Mouse (Mus musculus) T-helper 17 cell (primary cell): ENCODE measurements around the gene Gm44790.
"Not testable (repeated sequence)": the region's sequence is repeated elsewhere in the genome, so short reads cannot be mapped to it uniquely, and the experiment has no call there.

Source experiments
- in situ Hi-C, 2 experiments: fragments of 300-600 bp; cut with MboI, MseI; formaldehyde crosslinking; loops; 1 replicate in 1 of 2; 2 replicates in 1 of 2; pipeline ENCODE4 v1.15.1; 2025; ENCODE audit warnings: high pct_unique_total_duplicates in 2 of 2

Gm44790 gene

DNA sequence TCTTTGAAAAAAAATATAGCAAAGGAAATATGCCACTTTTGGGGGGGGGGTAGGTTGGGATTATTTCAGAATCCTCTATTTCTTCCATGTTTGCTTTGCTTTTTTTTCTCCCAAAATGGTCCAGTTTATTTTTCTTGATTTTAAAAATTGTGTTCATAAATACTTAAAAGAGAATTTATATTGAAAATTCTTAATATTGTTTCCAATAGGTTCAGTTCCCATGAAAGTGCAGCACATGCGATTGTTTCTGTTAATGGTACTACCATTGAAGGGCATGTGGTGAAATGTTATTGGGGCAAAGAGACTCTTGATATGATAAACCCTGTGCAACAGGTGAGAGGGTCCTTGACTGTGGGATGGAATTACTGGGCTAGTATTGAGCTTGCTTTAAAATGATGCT is at the start of gene Gm44790:
Gene Gm44790, plus strand, starts transcription at position 301 of the 400 bp plus-strand sequence.
- in situ Hi-C loops, result no loop called here

DNA sequence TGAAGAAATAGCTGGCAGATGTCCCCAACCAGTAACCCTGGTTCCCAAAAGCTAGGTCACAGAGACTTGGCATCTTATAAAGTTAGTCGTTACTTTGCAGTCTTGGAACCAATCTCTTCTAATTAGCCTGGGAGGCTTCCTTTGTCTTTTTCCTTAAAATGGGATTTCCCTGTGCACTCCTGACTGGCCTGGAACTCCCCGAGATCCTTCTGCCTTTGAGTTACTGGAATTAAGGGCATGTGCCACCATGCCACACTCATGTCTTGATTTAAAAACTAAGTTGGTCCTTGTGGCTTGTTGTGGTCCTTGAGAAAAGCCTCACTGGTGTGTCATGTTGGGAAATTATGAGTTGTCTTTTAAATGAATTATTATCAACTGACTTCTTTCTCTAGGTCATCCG is 48.1 kb upstream of the Gm44790 start:
- in situ Hi-C loops, result no loop called here

DNA sequence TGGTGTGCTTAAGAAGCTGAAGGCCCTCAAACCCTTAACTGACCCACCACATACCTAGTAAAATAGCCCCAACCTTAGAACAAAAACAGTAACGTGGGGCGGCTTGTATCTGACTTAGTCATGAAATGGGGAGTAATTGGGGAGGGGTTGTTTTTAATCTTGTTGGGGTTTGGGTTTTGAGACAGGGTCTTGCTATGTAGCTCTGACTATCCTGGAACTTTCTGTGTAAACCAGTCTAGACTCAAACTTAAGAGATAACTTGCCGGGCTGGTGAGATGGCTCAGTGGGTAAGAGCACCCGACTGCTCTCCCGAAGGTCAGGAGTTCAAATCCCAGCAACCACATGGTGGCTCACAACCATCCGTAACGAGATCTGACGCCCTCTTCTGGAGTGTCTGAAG is 46.3 kb upstream of the Gm44790 start:
- in situ Hi-C loops, result not testable (repeated sequence)

- in situ Hi-C loops, result no loop called here
These were observed 43.9 kb upstream of the Gm44790 start for GRCm38 (mm10) chr6:86382551-86382950.

GRCm38 (mm10) chr6:86383370-86383769 is 43.1 kb upstream of the Gm44790 start:
- in situ Hi-C loops, result no loop called here

- in situ Hi-C loops, result no loop called here
These were observed 41.8 kb upstream of the Gm44790 start for GRCm38 (mm10) chr6:86384692-86385091.

DNA sequence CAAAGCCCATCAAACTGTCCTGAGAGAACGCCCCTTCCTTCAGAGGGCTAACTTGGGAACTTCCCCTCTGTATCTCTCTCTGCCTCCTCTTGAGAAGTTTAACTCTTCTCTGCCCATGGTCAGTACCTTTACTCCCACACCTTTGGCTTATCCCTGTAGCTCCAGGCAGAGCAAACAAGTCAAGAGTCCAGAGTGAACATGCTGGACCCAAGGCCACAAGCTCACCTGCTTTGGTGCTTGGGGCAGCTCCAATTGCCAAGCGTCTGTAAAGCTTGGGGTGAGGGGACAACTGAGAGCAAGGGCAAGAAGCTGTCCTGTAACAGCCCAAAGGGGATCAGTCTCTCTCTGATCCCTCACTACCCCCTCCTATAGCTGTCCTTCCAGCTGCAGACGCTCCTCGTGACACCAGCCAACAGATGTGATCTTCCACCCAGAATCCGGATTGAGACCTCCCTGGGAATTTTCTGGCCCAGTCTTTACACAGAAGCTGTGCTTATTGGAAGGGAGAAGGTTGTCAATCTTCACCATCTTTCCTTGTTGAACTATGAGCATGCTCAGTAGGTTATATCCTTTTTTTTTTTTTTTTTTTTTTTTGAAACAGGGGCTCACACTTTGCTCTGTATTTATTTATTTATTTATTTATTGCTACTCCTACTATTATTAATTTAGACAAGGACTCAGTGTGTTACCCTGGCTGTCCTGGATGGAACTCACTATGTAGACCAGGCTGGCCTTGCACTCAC is 40.9 kb upstream of the Gm44790 start:
- in situ Hi-C loops, result no loop called here

DNA sequence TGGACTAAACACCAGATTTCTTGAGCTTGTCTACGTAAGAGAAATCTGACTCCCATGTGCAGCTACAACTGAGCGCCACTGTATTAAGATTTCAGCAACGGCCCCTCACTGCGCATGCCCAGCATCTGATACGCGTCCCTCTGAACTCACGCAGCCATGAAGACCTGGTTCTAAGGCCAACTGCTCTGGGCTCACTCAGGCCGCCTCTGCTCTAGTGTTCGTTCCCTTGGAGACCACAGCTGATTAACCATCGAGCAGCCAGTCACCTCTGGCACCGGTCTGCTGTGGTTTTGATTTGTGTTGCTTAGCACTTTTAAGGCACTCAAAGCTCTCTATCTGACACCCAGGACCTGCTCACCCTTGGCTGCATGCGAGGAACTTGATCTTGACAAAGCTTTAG is 39.1 kb upstream of the Gm44790 start:
- in situ Hi-C loops, result no loop called here

DNA sequence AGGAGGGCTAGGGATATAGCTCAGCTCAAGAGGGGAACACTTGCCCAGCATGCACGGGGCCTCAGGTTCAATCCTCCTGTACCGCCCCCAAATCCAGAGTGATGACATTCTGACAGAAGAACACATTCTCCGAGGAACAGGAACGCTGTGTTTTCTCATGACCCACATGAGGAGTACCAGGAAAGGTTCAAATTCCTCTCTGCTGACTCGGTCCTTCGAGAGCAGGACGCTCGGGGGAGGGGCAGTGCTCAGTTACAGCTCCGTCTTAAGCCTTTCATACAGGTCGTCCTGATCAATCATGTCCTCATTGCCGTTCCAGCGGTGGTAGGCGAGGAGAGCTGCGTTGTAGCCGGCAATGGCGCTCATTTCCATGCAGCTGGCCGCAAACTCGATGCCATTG is 38.0 kb upstream of the Gm44790 start:
- in situ Hi-C loops, result no loop called here

DNA sequence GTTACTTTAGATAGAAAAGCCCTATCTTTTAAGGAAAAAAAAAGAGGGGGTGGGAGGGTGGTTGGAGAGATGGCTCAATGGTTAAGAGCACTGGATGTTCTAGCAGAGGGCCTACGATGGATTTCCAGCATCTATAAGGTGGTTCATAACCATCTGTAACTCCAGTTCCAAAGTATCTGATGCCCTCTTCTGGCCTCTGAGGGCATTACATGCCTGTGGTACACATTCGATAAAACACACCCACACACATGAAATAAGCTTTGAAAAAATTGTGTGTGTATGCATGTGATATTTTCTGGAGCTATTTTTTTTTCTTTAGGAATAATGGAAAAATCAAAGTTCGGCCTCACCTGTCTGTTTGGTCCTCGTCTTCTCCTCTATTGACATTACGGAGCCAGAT is 35.1 kb upstream of the Gm44790 start:
- in situ Hi-C loops, result loop anchor here in 1 of 2 experiments (10.0 kb wide), 1 partner anchor 427 kb away; the partner anchor contains the start of gene Dusp11

DNA sequence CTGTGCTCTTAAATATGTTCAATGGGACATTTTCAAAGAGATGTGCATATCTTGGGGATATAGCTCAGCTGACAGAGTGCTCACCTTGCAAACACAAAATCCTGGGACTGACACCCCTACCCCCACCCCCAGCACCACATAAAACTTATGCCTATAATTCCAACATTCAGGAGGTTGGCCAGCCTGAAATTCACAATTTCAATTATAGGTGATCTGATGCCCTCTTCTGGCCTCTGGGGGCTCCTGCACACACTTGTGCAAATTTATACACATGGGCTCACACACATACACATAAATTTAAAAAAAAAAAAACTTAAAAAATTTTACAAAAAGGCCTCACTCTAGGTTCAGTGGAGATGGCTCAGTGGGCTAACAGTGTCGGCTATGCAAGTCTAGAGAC is 33.3 kb upstream of the Gm44790 start:
- in situ Hi-C loops, result loop anchor here in 1 of 2 experiments (10.0 kb wide), 1 partner anchor 428 kb away; the partner anchor contains the start of gene Dusp11

GRCm38 (mm10) chr6:86394078-86394720 is 32.3 kb upstream of the Gm44790 start:
- in situ Hi-C loops, result loop anchor here in 1 of 2 experiments (10.0 kb wide), 1 partner anchor 429 kb away; the partner anchor contains the start of gene Dusp11

DNA sequence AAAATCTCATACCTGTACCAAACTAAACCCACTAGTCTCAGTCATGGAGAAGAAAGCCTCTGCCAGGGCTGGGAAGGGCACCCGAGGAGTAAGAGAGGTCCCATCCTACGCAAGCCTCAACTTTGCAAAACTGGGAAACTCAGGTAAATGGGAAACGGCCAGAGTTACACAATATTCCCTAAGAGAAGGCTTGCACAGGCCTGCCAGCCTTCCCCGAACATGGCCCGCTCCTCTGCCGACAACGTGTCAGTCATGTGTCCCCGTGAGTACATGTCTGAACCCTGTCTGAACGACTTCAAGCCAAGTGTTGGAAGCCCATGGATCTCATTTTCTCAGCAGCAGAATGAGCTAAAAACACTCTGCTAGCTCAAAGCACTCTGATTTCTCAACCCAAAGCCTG is 31.4 kb upstream of the Gm44790 start:
- in situ Hi-C loops, result loop anchor here (5.0 to 10.0 kb wide), 2 partner anchors 42 to 430 kb away; partner anchors contain the start of genes C87436 (in 1 of the 2) and Dusp11 (in 1 of the 2)

- in situ Hi-C loops, result loop anchor here (5.0 to 10.0 kb wide), 2 partner anchors 41 to 431 kb away; partner anchors contain the start of genes C87436 (in 1 of the 2) and Dusp11 (in 1 of the 2)
These were observed 30.5 kb upstream of the Gm44790 start for GRCm38 (mm10) chr6:86395969-86396368.

DNA sequence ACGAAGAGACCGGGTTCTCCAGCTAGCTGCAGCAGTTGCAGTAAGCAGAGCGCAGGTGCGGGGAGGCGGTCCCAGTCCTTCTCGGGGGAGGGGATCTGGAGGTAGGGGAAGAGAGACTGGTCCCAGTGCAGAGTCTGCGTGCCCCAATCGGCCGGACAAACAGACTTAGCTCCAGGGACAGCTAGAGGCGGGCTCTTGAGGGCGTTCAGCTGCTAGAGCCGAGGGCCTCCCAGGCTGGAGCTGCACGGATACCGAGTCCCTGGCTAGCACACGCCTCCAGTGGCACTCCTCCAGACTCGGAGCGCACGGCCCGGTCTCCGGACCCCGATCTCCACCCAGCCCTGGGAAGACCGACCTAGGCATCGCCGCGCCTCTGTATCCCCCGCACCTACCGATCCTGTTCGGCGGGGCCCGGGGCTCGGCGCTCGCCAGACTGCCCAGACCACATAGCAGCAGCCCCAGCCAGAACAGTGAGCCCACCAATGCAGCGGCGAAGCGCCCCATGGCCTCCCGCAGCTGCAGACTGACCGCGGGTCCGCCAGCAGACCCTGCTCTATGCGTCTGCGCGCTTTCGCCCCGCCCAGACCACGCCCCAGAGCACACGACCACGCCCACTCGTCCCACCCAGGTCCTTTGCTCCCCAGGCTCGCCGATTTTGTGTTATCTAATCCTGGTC is 29.7 kb upstream of the Gm44790 start, which contains the start of gene Pcyox1:
Gene Pcyox1, minus strand, starts transcription at position 574 of the 676 bp plus-strand sequence.
- in situ Hi-C loops, result loop anchor here (5.0 to 10.0 kb wide), 2 partner anchors 41 to 432 kb away; partner anchors contain the start of genes C87436 (in 1 of the 2) and Dusp11 (in 1 of the 2)

GRCm38 (mm10) chr6:86397257-86397980 is 29.0 kb upstream of the Gm44790 start:
- in situ Hi-C loops, result loop anchor here (5.0 to 10.0 kb wide), 2 partner anchors 40 to 433 kb away; partner anchors contain the start of genes C87436 (in 1 of the 2) and Dusp11 (in 1 of the 2)

DNA sequence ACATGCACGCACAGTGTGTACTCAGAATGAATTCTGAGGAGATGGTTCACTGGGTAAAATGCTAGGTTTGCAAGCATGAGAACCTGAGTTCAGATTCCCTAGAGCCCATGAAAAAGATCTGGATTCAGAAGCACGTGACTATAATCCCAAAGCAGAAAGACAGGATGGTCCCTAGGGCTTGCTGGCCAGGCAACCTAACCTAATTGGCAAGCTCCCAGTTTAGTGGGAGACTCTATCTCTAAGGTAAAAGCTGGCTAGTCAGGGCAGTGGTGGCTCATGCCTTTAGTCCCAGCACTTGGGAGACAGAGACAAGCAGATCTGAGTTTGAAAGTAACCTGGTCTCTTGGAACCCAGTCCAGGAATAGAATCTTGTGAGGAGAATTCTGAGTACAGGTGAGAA is 27.5 kb upstream of the Gm44790 start:
- in situ Hi-C loops, result loop anchor here (5.0 to 10.0 kb wide), 2 partner anchors 38 to 434 kb away; partner anchors contain the start of genes C87436 (in 1 of the 2) and Dusp11 (in 1 of the 2)

GRCm38 (mm10) chr6:86399995-86400394 is 26.5 kb upstream of the Gm44790 start:
- in situ Hi-C loops, result loop anchor here (5.0 to 25.0 kb wide), 4 partner anchors 33 to 1137 kb away; partner anchors contain the start of genes Arhgap25 (in 1 of the 2), C87436 (in 1 of the 2), Dusp11 (in 1 of the 2) and Fam136a (in 1 of the 2)

DNA sequence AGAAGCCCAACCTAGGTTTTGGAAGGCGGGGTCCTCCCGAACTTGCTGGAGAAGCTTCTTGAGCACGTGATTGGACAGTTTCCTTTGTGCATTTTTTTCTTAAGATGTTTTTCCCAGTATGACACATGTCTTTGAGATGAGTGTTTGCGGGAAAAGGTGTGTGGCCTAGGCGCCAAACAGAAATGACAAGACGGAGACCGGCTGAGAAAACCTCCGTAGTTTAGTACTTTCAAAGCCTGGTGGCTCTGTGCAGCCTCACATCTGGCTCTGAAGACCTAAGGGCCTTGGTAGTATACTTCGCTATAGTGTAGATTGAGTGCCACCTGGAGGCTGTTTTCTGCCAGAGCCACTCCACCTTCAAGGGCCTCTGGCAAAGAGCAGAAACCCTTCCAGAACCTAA is 25.5 kb upstream of the Gm44790 start:
- in situ Hi-C loops, result loop anchor here (5.0 to 25.0 kb wide), 2 partner anchors 34 to 1136 kb away; partner anchors contain the start of genes Arhgap25 (in 1 of the 2) and Fam136a (in 1 of the 2)
